In genomic region chr13:13458138-13458737, GRCm38 (mm10) we compare ENCODE assay signal across 28 mouse cellular contexts. TPM values are rescaled to one million over a fixed set of nuclear protein-coding genes. Genes with fewer than 3 reads are reported as not detected.
DNase-seq lines count a peak whose midpoint lies in the region; ATAC-seq and TF ChIP-seq lines count a peak whose summit lies in the region.
"Had no signal": no experiment of that assay in that cellular context is flagged by ENCODE, and none has a peak within 500 bp of the region (broad histone marks: within the 10 kb centered on the region; RNA-seq: fewer than 3 reads in every experiment).

No protein-coding gene starts in this region.

- peak; percentile 48 for DNase-seq in hindbrain, postnatal 0 days (ENCODE audit: low spot score)
- no peak for DNase-seq in hindbrain, embryonic 11.5 days (ENCODE audit: low spot score)
- DNase-seq in lung, postnatal 0 days (ENCODE audit: low spot score): peak; percentile 58
- DNase-seq in lung, postnatal 10 days: no peak
- peak; percentile 20 for DNase-seq in adipocyte (ENCODE audit: low spot score)
- no peak for DNase-seq in urinary bladder, postnatal 36 days (ENCODE audit: low spot score in 2 of 2)
- DNase-seq: adrenal gland, postnatal 36 days; cerebellum, adult 2 months; cerebellum, postnatal 14 days; forebrain, postnatal 0 days; heart, postnatal 10 days; kidney, adult 11 months; kidney, postnatal 14 days; layer of hippocampus, adult 9-11 months; right cerebral cortex, postnatal 4 days; thymus, adult 18-20 months; thymus, postnatal 25 days had no signal

- TF ChIP-seq CTCF in hindbrain, postnatal 0 days (IDR thresholded peaks at IDR 0.05; ENCODE audit: low read depth): no peak
- no peak for TF ChIP-seq CTCF in lung, postnatal 0 days (IDR thresholded peaks at IDR 0.05)

- no peaks in the 10 kb centered on the region for H3K27me3 ChIP-seq in hindbrain, postnatal 0 days (ENCODE audit: insufficient read depth, low read length)
- H3K27me3 ChIP-seq in hindbrain, embryonic 11.5 days (ENCODE audit: control insufficient read depth, insufficient read depth, low read length): no peaks in the 10 kb centered on the region
- H3K27me3 ChIP-seq in lung, postnatal 0 days (replicated peaks; ENCODE audit: insufficient read depth, low read length): no peaks in the 10 kb centered on the region
- no peaks in the 10 kb centered on the region for H3K27me3 ChIP-seq in neural tube, embryonic 15.5 days (replicated peaks)
- H3K27me3 ChIP-seq: forebrain, embryonic 12.5 days; heart, embryonic 13.5 days; limb, embryonic 12.5 days; midbrain, embryonic 13.5 days had no signal

- WGBS in hindbrain, postnatal 0 days: 49% methylated on average over 4 of the region's 4 CpGs
- WGBS in hindbrain, embryonic 11.5 days: 84% methylated on average over 4 of the region's 4 CpGs
- WGBS in lung, postnatal 0 days: 35% methylated on average over 4 of the region's 4 CpGs
- WGBS in neural tube, embryonic 15.5 days: 67% methylated on average over 4 of the region's 4 CpGs

- no peak overlapping the region for H3K9ac ChIP-seq in hindbrain, postnatal 0 days (replicated peaks; ENCODE audit: low read length)
- no peak overlapping the region for H3K9ac ChIP-seq in hindbrain, embryonic 11.5 days (ENCODE audit: low read depth, low read length)
- H3K9ac ChIP-seq in lung, postnatal 0 days (replicated peaks; ENCODE audit: low read depth): no peak overlapping the region
- H3K9ac ChIP-seq in neural tube, embryonic 15.5 days (replicated peaks): no peak overlapping the region
- H3K9ac ChIP-seq: forebrain, embryonic 12.5 days; forebrain, postnatal 0 days; heart, embryonic 13.5 days; limb, embryonic 12.5 days; midbrain, embryonic 13.5 days had no signal

- peak; percentile 51; the same call in 1 of the 2 replicates for TF ChIP-seq EP300 in lung, postnatal 0 days (IDR thresholded peaks at IDR 0.05)

- H3K27ac ChIP-seq in hindbrain, postnatal 0 days: no peak overlapping the region
- H3K27ac ChIP-seq in hindbrain, embryonic 11.5 days (ENCODE audit: low read depth, low read length): no peak overlapping the region
- no peak overlapping the region for H3K27ac ChIP-seq in lung, postnatal 0 days (ENCODE audit: low read length)
- no peak overlapping the region for H3K27ac ChIP-seq in neural tube, embryonic 15.5 days (replicated peaks)
- H3K27ac ChIP-seq: forebrain, embryonic 12.5 days; heart, embryonic 13.5 days; limb, embryonic 12.5 days; midbrain, embryonic 13.5 days; stomach, postnatal 0 days had no signal

- no peak overlapping the region for H3K4me3 ChIP-seq in hindbrain, postnatal 0 days (ENCODE audit: low read length)
- H3K4me3 ChIP-seq in hindbrain, embryonic 11.5 days (ENCODE audit: low read depth, low read length): no peak overlapping the region
- H3K4me3 ChIP-seq in lung, postnatal 0 days (ENCODE audit: low read depth, low read length): no peak overlapping the region
- H3K4me3 ChIP-seq in neural tube, embryonic 15.5 days (replicated peaks): no peak overlapping the region
- H3K4me3 ChIP-seq: erythroblast, embryonic 14.5 days; forebrain, embryonic 12.5 days; heart, embryonic 13.5 days; limb, embryonic 12.5 days; megakaryocyte, embryonic 14.5 days; midbrain, embryonic 13.5 days had no signal

- ATAC-seq in hindbrain, postnatal 0 days: no peak
- ATAC-seq in hindbrain, embryonic 11.5 days (ENCODE audit: low FRiP score): no peak
- ATAC-seq in lung, postnatal 0 days: peak; percentile 66
- 0 out of 2 replicates have a peak, but pooled peaks have one; percentile 55 for ATAC-seq in neural tube, embryonic 15.5 days (ENCODE audit: low FRiP score)
- ATAC-seq: forebrain, postnatal 0 days; inflammation-experienced regulatory T-cells, adult 6 months; midbrain, embryonic 13.5 days had no signal

- no peaks in the 10 kb centered on the region for H3K36me3 ChIP-seq in hindbrain, postnatal 0 days (ENCODE audit: insufficient read depth, low read length)
- H3K36me3 ChIP-seq in hindbrain, embryonic 11.5 days (ENCODE audit: control insufficient read depth, insufficient read depth, low read length): no peaks in the 10 kb centered on the region
- no peaks in the 10 kb centered on the region for H3K36me3 ChIP-seq in lung, postnatal 0 days (ENCODE audit: insufficient read depth, low read length)
- no peaks in the 10 kb centered on the region for H3K36me3 ChIP-seq in neural tube, embryonic 15.5 days
- H3K36me3 ChIP-seq: forebrain, embryonic 12.5 days; limb, embryonic 12.5 days; midbrain, embryonic 13.5 days had no signal

- no peak overlapping the region for H3K4me2 ChIP-seq in hindbrain, postnatal 0 days (ENCODE audit: low read depth, low read length)
- no peak overlapping the region for H3K4me2 ChIP-seq in hindbrain, embryonic 11.5 days (replicated peaks; ENCODE audit: low read depth, low read length)
- no peak overlapping the region for H3K4me2 ChIP-seq in lung, postnatal 0 days (replicated peaks; ENCODE audit: low read depth, low read length)
- no peak overlapping the region for H3K4me2 ChIP-seq in neural tube, embryonic 15.5 days
- H3K4me2 ChIP-seq: forebrain, embryonic 12.5 days; heart, embryonic 13.5 days; limb, embryonic 12.5 days; liver, embryonic 11.5 days; midbrain, embryonic 13.5 days had no signal

- H3K4me1 ChIP-seq in hindbrain, postnatal 0 days (ENCODE audit: insufficient read depth, low read length): no peaks in the 10 kb centered on the region
- no peaks in the 10 kb centered on the region for H3K4me1 ChIP-seq in hindbrain, embryonic 11.5 days (replicated peaks; ENCODE audit: control insufficient read depth, insufficient read depth, low read length)
- no peaks in the 10 kb centered on the region; the same call in 1 of the 2 replicates for H3K4me1 ChIP-seq in lung, postnatal 0 days (ENCODE audit: insufficient read depth, low read depth, low read length)
- no peaks in the 10 kb centered on the region for H3K4me1 ChIP-seq in neural tube, embryonic 15.5 days
- H3K4me1 ChIP-seq: forebrain, embryonic 12.5 days; megakaryocyte, embryonic 14.5 days had no signal

- H3K9me3 ChIP-seq in hindbrain, postnatal 0 days (ENCODE audit: low read length): no peaks in the 10 kb centered on the region
- no peaks in the 10 kb centered on the region for H3K9me3 ChIP-seq in hindbrain, embryonic 11.5 days (ENCODE audit: control insufficient read depth, low read length)
- no peaks in the 10 kb centered on the region for H3K9me3 ChIP-seq in lung, postnatal 0 days (ENCODE audit: low read length)
- no peaks in the 10 kb centered on the region for H3K9me3 ChIP-seq in neural tube, embryonic 15.5 days (replicated peaks)
- H3K9me3 ChIP-seq: forebrain, embryonic 12.5 days; heart, embryonic 13.5 days; limb, embryonic 12.5 days; megakaryocyte, embryonic 14.5 days; midbrain, embryonic 13.5 days had no signal

RNA-seq across cellular contexts. Expression of gene Nid1, which starts 20.9 kb away (rescaled TPM):
- total RNA-seq in hindbrain, postnatal 0 days (2014; rRNA removed): 120 and 136 TPM in 2 replicates
- polyA plus RNA-seq in hindbrain, postnatal 0 days (2015; fragmentation: Nextera tagmentation; extraction: Ambion mirVana): 51.9 and 56.7 TPM in 2 replicates
- 44.2 and 44.8 TPM in 2 replicates for polyA plus RNA-seq in hindbrain, embryonic 11.5 days (2014; fragmentation: Nextera tagmentation; extraction: Ambion mirVana)
- 87.5 and 92.1 TPM in 2 replicates for polyA plus RNA-seq in lung, postnatal 0 days (2015; fragmentation: Nextera tagmentation; extraction: Ambion mirVana)
- 51.0 and 54.1 TPM in 2 replicates for polyA plus RNA-seq in neural tube, embryonic 15.5 days (2015; fragmentation: Nextera tagmentation; extraction: Ambion mirVana)
- total RNA-seq: MEL had no signal
- polyA plus RNA-seq: erythroblast, embryonic 14.5 days had no signal

Comparison
In these comparisons a context has a peak if more than half of its experiments do, and no peak if none do; other contexts are left out.
1. DNase-seq: peak in hindbrain, postnatal 0 days (single experiment), lung, postnatal 0 days (single experiment) and adipocyte (single experiment); none in hindbrain, embryonic 11.5 days (single experiment), lung, postnatal 10 days (single experiment) and urinary bladder, postnatal 36 days (0 of 2).
2. ATAC-seq: peak in lung, postnatal 0 days (single experiment) and neural tube, embryonic 15.5 days (single experiment); none in hindbrain, postnatal 0 days (single experiment) and hindbrain, embryonic 11.5 days (single experiment).